Mouse (Mus musculus) megakaryocyte, embryonic 14.5 days (primary cell): ENCODE data around the gene Fam163a.

ENCODE experiments used
- FLI1 ChIP-seq: IDR thresholded peaks from 2 replicates; pipeline ENCODE4 v1.6.1; 2012; ENCODE audit warnings: low read length, inconsistent platforms, mixed read lengths
- GATA1 ChIP-seq: IDR thresholded peaks from 3 replicates; pipeline ENCODE4 v1.6.1; 2012; ENCODE audit warnings: mixed read lengths, low read length, inconsistent platforms, borderline replicate concordance

GRCm38 (mm10) chr1:156042481-156042880, 162.3 kb downstream of the Fam163a start:
- TF ChIP-seq GATA1, result no peak
- TF ChIP-seq FLI1, result no peak
